Mouse (Mus musculus) kidney, adult 8-10 months (tissue): ENCODE data around the gene Spns2.
A peak's percentile ranks its signal among the peaks of the same experiment; 100 is the strongest.
"Not testable (repeated sequence)": the region's sequence is repeated elsewhere in the genome, so short reads cannot be mapped to it uniquely, and the experiment has no call there.

Experiments
- DNase-seq, 2 experiments: peaks; one replicate each; pipeline ENCODE4 v3.0.0; 2022

Gene Spns2

DNA sequence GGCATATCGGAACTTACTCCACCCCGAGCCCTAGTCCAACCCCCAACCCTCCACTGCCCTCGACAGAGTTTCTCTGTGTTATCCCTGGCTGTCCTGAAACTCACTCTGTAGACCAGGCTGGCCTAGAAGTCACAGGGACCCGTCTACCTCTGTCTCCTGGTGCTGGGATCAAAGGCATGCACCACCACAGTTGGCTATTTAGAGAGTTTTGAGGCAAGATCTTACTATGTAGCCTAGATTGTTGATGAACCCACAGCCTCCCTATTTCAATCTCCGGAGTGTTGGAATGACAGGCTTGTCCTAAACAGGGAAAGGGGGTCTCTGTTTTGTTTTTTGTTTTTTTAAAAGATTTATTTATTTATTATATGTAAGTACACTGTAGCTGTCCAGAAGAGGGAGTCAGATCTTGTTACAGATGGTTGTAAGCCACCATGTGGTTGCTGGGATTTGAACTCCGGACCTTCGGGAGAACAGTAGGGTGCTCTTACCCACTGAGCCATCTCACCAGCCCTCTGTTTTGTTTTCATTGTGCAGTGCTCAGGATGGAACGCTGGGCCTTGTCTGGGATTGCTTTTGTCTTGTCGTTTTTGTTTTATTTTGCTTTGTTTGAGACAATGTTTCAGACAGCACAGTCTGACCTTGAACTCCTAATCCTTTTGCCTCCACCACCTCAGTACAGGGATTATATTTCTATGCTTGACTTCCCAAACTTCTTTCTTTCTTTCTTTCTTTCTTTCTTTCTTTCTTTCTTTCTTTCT lies 59.2 kb downstream of the Spns2 start:
- not testable (repeated sequence) for DNase-seq

DNA sequence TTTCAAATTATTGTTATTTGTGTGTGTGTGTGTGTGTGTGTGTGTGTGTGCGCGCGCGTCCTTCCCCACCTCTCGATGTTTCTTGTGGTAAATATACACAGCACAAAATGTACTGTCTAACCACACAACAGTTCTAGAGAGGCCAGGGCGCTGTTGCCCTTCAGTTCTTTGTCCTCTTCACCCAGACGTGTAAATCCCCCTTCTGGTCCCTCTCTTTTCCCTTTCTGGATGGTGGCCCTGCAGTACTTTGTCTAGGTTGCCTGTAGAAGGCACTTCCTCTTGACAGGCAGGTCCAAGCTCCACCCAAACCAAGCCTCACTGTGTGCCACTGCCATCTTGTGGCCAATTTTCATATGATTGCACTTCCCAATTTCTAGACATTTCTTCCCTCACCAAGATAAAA lies 60.4 kb downstream of the Spns2 start:
- DNase-seq: peak; percentile 81 to 87

- peak; percentile 85 to 92 for DNase-seq
Measured at GRCm38 (mm10) chr11:72428694-72429093, 61.0 kb downstream of the Spns2 start.

GRCm38 (mm10) chr11:72426884-72427283 lies 62.8 kb downstream of the Spns2 start:
- no peak for DNase-seq

DNA sequence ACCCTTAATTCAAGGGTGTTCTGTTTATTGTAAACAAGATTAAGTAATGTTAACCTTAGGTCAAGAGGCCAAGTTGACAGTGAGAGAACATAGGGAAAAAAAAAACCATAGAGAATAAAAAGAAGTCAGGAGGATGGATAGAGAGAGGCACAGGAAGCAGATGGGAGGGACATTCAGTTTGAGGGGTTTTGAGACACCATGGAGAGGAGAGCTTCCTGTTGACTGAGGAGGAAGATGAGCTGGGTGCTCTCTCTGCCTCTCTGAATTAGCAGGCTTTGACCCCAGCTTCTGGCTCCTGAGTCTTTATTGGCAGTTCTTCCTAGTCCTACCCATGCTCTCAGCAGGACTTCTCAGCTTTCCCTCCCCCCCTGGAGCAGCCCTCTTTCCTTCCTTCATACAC lies 64.5 kb downstream of the Spns2 start:
- DNase-seq: no peak

- no peak for DNase-seq
Measured at GRCm38 (mm10) chr11:72423686-72424085, 66.0 kb downstream of the Spns2 start.

DNA sequence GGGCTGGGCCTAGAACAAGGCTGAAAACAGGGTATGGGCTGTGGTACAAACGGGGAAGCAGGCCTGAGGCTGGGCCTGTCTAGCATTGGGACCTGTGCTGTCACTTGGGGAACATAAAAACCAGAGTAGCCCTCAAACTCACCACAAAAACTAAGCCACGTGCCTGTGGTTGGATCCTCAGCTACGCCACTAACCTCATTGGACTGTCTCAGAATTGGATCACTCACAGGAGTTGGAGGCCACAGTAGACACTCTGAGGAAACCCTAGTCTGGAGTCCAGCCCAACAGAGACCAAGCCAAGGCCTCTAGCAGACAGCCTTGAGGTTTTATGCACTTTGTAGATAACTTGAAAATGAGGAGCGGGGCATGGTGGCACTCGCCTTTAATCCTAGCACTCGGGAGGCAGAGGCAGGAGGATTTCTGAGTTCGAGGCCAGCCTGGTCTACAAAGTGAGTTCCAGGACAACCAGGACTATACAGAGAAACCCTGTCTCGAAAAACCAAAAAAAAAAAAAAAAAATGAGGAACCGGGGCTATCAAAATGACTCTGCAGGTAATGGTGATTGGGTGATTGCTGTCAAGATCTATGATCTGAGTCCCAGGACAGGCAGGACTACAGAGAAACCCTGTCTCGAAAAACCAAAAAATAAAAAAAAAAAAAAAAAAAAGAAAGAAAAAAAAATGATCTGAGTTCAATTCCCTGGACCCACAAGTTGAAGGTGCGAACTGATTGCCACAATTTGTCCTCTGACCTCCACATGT lies 68.0 kb downstream of the Spns2 start:
- DNase-seq: no peak

DNA sequence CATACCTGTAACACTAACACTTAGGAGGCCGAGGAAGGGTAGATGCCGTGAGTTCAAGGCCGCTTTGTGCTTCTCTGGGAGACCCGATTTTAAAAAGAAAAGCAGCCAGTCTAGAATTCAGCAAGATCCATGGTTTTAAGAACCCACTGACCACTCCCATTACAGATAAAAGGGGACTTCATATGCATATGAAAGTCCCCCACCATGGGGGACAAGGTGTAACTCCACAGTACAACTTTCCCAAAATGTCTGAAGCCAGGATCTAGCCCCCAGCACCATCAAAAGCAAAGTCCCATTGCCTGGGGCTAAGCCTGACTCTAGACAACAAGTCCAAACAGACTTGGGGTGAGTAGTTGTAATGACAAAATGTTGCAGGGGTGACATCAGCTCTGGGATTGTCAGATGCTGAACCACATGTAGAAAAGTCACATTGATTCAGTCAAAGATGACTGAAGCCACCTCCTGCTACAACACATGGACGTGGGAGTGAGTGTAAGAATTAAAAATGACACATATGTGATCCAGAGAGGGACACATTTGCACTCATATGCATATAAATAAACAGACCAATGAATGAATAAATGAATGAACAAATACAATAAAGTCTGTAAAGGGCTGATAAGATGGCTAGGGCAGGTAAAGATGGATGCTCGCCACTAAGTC lies 69.1 kb downstream of the Spns2 start:
- DNase-seq: no peak

DNA sequence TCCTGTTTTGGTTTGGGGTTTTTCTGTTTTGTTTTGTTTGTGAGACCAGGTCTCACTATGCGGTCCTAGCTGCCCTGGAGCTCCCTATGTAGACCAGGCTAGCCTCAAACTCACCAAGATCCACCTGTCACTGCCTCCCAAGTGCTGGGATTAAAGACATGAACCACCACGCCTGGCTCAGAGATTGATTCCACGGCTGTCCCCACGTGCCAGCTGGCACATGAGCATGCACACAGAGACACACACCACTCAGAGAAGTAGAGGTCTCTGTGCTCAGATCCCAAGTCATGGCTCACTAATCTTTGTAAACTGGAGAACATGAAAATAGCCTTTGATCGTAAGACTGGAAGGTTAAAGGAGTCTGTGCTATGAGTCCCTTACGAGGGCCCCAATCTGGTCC lies 70.7 kb downstream of the Spns2 start:
- no peak for DNase-seq

DNA sequence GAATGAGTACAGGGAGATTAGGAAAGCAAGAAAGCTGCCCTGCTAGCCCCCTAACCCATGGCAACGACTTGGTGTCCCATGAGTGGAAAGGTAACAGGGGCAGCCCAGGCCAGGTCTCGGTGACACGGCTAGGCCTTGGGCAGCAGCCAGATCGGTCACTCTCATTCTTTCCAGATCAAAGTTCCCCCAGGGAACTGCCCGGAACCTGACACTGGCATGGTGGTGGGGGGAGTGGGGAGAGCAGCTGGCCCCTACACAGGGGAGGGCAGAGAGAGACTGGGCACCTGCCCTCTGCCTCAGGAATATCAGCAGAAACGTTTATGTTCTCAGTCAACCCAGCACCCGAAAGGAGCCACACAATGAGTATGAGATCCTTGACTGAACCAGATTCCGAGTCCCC lies 71.5 kb downstream of the Spns2 start:
- DNase-seq: peak; percentile 66 to 69

GRCm38 (mm10) chr11:72417376-72417775 lies 72.3 kb downstream of the Spns2 start:
- no peak for DNase-seq

GRCm38 (mm10) chr11:72416666-72417065 lies 73.0 kb downstream of the Spns2 start:
- no peak for DNase-seq

GRCm38 (mm10) chr11:72415155-72415554 lies 74.5 kb downstream of the Spns2 start:
- DNase-seq: no peak

- DNase-seq: no peak
Measured at GRCm38 (mm10) chr11:72413601-72414190, 76.0 kb downstream of the Spns2 start.

DNA sequence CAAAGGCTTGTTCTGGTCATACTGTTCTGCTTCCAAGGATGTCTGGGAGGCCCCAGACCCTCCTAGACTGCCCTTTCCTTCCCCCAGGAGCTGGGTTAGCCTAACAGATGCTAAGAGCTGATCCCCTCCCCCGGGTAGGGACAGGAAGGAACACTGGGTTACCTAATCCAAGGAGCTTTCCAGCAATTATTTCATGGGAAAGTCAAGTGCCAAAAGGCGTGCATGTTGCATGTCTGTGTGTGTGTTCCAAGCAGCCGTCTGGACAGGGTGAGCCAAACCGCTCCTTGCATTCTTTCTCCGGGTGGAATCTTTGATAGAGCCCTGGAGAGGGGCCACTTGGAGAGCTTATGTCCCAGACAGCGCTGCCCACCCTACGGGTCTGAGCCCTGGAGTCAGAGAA lies 76.7 kb downstream of the Spns2 start:
- DNase-seq: no peak

GRCm38 (mm10) chr11:72411945-72412344 lies 77.8 kb downstream of the Spns2 start:
- no peak for DNase-seq

- DNase-seq: peak; percentile 92
Measured at GRCm38 (mm10) chr11:72411093-72411921, 78.4 kb downstream of the Spns2 start, which contains the start of gene Smtnl2. Gene Smtnl2 (minus strand): TSS chr11:72411713.

- DNase-seq: peak; percentile 87 to 92
Measured at GRCm38 (mm10) chr11:72410521-72411092, 79.1 kb downstream of the Spns2 start.

DNA sequence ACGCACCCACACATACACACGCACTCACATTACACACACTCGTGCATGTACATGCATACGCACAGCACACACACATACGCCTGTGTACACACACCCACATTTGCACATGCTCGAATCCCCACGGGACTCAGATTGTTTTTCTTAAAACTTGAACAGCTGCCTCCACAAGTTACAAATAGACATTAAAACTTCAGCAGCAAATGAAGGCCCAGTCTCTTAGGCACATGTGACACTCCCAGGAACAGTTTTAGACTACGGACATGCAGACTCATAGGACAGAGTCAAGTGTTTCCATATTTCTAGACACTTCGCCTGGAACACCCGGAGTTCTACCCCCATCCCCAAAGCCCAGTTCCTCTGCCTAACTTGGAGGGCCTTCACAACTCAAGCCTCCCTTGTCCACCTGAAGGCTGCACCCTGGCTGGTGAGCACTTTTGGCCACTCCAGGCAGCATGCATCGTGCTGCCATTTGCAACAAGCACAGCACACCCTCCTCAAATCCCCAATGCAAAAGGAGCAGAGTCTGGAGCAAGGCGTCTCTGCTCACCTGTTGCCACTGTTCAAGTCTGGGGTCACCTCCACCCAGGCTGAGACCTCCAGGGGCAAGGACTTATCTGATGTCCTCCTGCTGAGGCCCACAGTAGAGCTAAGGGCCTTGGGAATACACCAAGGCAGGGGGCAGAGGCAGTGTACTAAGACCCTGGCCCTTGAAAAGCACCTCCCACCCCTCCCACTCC lies 79.9 kb downstream of the Spns2 start:
- no peak for DNase-seq

- no peak for DNase-seq
Measured at GRCm38 (mm10) chr11:72408451-72409170, 81.1 kb downstream of the Spns2 start.

GRCm38 (mm10) chr11:72407574-72407973 lies 82.1 kb downstream of the Spns2 start:
- no peak for DNase-seq
